In the genomic region with DNA sequence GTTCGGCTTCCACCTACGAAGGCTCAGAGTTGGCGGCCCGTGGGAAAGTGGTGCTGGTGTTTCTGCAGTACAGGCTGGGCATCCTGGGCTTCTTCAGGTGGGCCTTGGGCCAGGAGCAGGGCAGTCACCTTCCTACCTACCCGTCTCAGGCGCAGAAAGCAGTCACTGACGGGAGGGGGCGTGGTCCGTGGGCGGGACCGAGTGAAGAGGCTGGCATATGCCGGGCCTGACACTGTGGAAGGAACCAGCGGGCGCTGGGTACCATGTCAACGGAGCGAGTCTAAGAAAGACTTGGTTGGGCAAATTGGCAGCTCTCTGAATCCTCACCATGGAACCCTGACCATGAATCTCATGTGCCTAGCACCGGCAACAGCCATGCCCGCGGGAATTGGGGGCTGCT, we compare ENCODE assay signal across 12 mouse cellular contexts. TPM values are rescaled to one million over a fixed set of nuclear protein-coding genes. Genes with fewer than 3 reads are reported as not detected.
A peak's percentile ranks its signal among the peaks of the same experiment; 100 is the strongest.
DNase-seq lines count a peak whose midpoint lies in the region; ATAC-seq lines count a peak whose summit lies in the region.
"Had no signal": no experiment of that assay in that cellular context is flagged by ENCODE, and none has a peak within 500 bp of the region (broad histone marks: within the 10 kb centered on the region; RNA-seq: fewer than 3 reads in every experiment).

No protein-coding gene starts in this region.

- 29% methylated on average over 19 of the region's 19 CpGs for WGBS in lung, embryonic 15.5 days
- WGBS in intestine, embryonic 14.5 days: 42% methylated on average over 19 of the region's 19 CpGs
- WGBS in neural tube, embryonic 15.5 days: 41% methylated on average over 19 of the region's 19 CpGs

- H3K27ac ChIP-seq in lung, embryonic 15.5 days: no peak overlapping the region
- no peak overlapping the region for H3K27ac ChIP-seq in intestine, embryonic 14.5 days (ENCODE audit: low read depth)
- no peak overlapping the region for H3K27ac ChIP-seq in neural tube, embryonic 15.5 days (replicated peaks)
- H3K27ac ChIP-seq: embryonic facial prominence, embryonic 15.5 days; heart, adult 2 months had no signal

- H3K4me2 ChIP-seq in lung, embryonic 15.5 days: peak overlapping the region; percentile 7; the same call in 1 of the 2 replicates
- peak overlapping the region; percentile 22; the same call in 1 of the 2 replicates for H3K4me2 ChIP-seq in intestine, embryonic 14.5 days (ENCODE audit: low read length)
- H3K4me2 ChIP-seq in neural tube, embryonic 15.5 days: peak overlapping the region; percentile 17; the same call in 1 of the 2 replicates
- H3K4me2 ChIP-seq: embryonic facial prominence, embryonic 15.5 days had no signal

- no peak overlapping the region for H3K4me3 ChIP-seq in lung, embryonic 15.5 days
- H3K4me3 ChIP-seq in intestine, embryonic 14.5 days (ENCODE audit: low read depth, low read length): no peak overlapping the region
- no peak overlapping the region for H3K4me3 ChIP-seq in neural tube, embryonic 15.5 days (replicated peaks)
- H3K4me3 ChIP-seq: embryonic facial prominence, embryonic 15.5 days; heart, adult 2 months had no signal

- no peak for ATAC-seq in lung, embryonic 15.5 days (ENCODE audit: borderline replicate concordance, extremely low read depth, low FRiP score, low TSS enrichment)
- ATAC-seq in intestine, embryonic 14.5 days (replicated peaks; ENCODE audit: low FRiP score, low TSS enrichment, low read depth): no peak
- ATAC-seq in neural tube, embryonic 15.5 days (ENCODE audit: low FRiP score): no peak

- H3K9me3 ChIP-seq in lung, embryonic 15.5 days: no peaks in the 10 kb centered on the region
- no peaks in the 10 kb centered on the region for H3K9me3 ChIP-seq in intestine, embryonic 14.5 days (ENCODE audit: control insufficient read depth, low read length)
- H3K9me3 ChIP-seq in neural tube, embryonic 15.5 days (replicated peaks): no peaks in the 10 kb centered on the region
- H3K9me3 ChIP-seq: embryonic facial prominence, embryonic 15.5 days had no signal

- H3K36me3 ChIP-seq in lung, embryonic 15.5 days: no peaks in the 10 kb centered on the region
- no peaks in the 10 kb centered on the region for H3K36me3 ChIP-seq in intestine, embryonic 14.5 days (ENCODE audit: control insufficient read depth, insufficient read depth, low read length)
- no peaks in the 10 kb centered on the region for H3K36me3 ChIP-seq in neural tube, embryonic 15.5 days
- H3K36me3 ChIP-seq: embryonic facial prominence, embryonic 15.5 days had no signal

- H3K9ac ChIP-seq in lung, embryonic 15.5 days: no peak overlapping the region
- H3K9ac ChIP-seq in intestine, embryonic 14.5 days (ENCODE audit: low read length): no peak overlapping the region
- no peak overlapping the region for H3K9ac ChIP-seq in neural tube, embryonic 15.5 days (replicated peaks)
- H3K9ac ChIP-seq: embryonic facial prominence, embryonic 15.5 days had no signal

- DNase-seq in adrenal gland, postnatal 25 days: peak; percentile 32
- DNase-seq in adrenal gland, adult 18-20 months (ENCODE audit: low spot score in 2 of 2): no peak
- DNase-seq in lung, postnatal 4 days: no peak
- DNase-seq in intestine, embryonic 14.5 days (ENCODE audit: low spot score): no peak
- no peak for DNase-seq in gastrocnemius, adult 8-10 months (ENCODE audit: low spot score in 2 of 2)
- no peak for DNase-seq in layer of hippocampus, adult 9-11 months
- DNase-seq: heart, adult 2 months had no signal

- H3K4me1 ChIP-seq in lung, embryonic 15.5 days: no peaks in the 10 kb centered on the region
- no peaks in the 10 kb centered on the region for H3K4me1 ChIP-seq in intestine, embryonic 14.5 days (replicated peaks; ENCODE audit: control insufficient read depth, insufficient read depth, low read length)
- no peaks in the 10 kb centered on the region for H3K4me1 ChIP-seq in neural tube, embryonic 15.5 days
- H3K4me1 ChIP-seq: embryonic facial prominence, embryonic 15.5 days had no signal

- H3K27me3 ChIP-seq in lung, embryonic 15.5 days: no peaks in the 10 kb centered on the region
- no peaks in the 10 kb centered on the region for H3K27me3 ChIP-seq in intestine, embryonic 14.5 days (replicated peaks; ENCODE audit: control insufficient read depth, insufficient read depth, low read length)
- no peaks in the 10 kb centered on the region for H3K27me3 ChIP-seq in neural tube, embryonic 15.5 days (replicated peaks)
- H3K27me3 ChIP-seq: embryonic facial prominence, embryonic 15.5 days had no signal

RNA-seq across cellular contexts. Expression of a gene that starts 10.8 kb away (rescaled TPM):
- total RNA-seq in adrenal gland, postnatal 25 days (2021): not detected in 2 replicates
- total RNA-seq in adrenal gland, adult 18-20 months (2021): not detected
- not detected in 2 replicates for polyA plus RNA-seq in lung, embryonic 15.5 days (2015; fragmentation: Nextera tagmentation; extraction: Ambion mirVana)
- not detected in 2 replicates for polyA plus RNA-seq in intestine, embryonic 14.5 days (2014; fragmentation: Nextera tagmentation; extraction: Ambion mirVana)
- polyA plus RNA-seq in neural tube, embryonic 15.5 days (2015; fragmentation: Nextera tagmentation; extraction: Ambion mirVana): 0.18 TPM in 1 of 2 replicates, not detected in the other
- not detected for total RNA-seq in gastrocnemius, adult 8-10 months (2022)
- total RNA-seq: heart, adult 2 months had no signal
- polyA plus RNA-seq: embryonic facial prominence, embryonic 15.5 days; heart, adult 2 months; limb, embryonic 11.5 days had no signal

RNA-seq across cellular contexts. Expression of a gene that starts 28.1 kb away (rescaled TPM):
- total RNA-seq in adrenal gland, postnatal 25 days (2021): 78.8 and 92.4 TPM in 2 replicates
- 100 to 1,000 TPM in 1 of 2 experiments, 10 to 100 TPM in 1; 89.7 to 105 TPM for total RNA-seq in adrenal gland, adult 18-20 months (2021)
- polyA plus RNA-seq in lung, embryonic 15.5 days (2015; fragmentation: Nextera tagmentation; extraction: Ambion mirVana): 62.9 and 63.3 TPM in 2 replicates
- 52.5 and 62.8 TPM in 2 replicates for polyA plus RNA-seq in intestine, embryonic 14.5 days (2014; fragmentation: Nextera tagmentation; extraction: Ambion mirVana)
- 34.0 and 38.6 TPM in 2 replicates for polyA plus RNA-seq in neural tube, embryonic 15.5 days (2015; fragmentation: Nextera tagmentation; extraction: Ambion mirVana)
- total RNA-seq in gastrocnemius, adult 8-10 months (2022): 10 to 100 TPM; 87.8 to 96.8 (median 94.6) TPM

RNA-seq across cellular contexts. Expression of a gene that starts 58.8 kb away (rescaled TPM):
- 1.0 TPM in 1 of 2 replicates, not detected in the other for total RNA-seq in adrenal gland, postnatal 25 days (2021)
- not detected for total RNA-seq in adrenal gland, adult 18-20 months (2021)
- not detected in 2 replicates for polyA plus RNA-seq in lung, embryonic 15.5 days (2015; fragmentation: Nextera tagmentation; extraction: Ambion mirVana)
- not detected in 2 replicates for polyA plus RNA-seq in intestine, embryonic 14.5 days (2014; fragmentation: Nextera tagmentation; extraction: Ambion mirVana)
- not detected in 2 replicates for polyA plus RNA-seq in neural tube, embryonic 15.5 days (2015; fragmentation: Nextera tagmentation; extraction: Ambion mirVana)
- not detected for total RNA-seq in gastrocnemius, adult 8-10 months (2022)
- total RNA-seq: heart, adult 2 months had no signal
- polyA plus RNA-seq: embryonic facial prominence, embryonic 15.5 days; heart, adult 2 months; limb, embryonic 11.5 days; neural tube, embryonic 14.5 days had no signal
